Mouse (Mus musculus): ENCODE data around the gene Stx8. TPM values are rescaled to one million over a fixed set of nuclear protein-coding genes. Genes with fewer than 3 reads are reported as not detected.
A peak's percentile ranks its signal among the peaks of the same experiment; 100 is the strongest.

The Stx8 gene
- polyA plus RNA-seq, 1 experiment from 2014 or later: 71.0 TPM

- no peak for TF ChIP-seq EP300 (optimal IDR thresholded peaks at IDR 0.05)
- TF ChIP-seq CTCF (IDR thresholded peaks at IDR 0.05; ENCODE audit: low read depth): no peak
- Histone ChIP-seq H3K4me2 (replicated peaks; ENCODE audit: low read depth) (no peak overlapping the region), H3K27ac (replicated peaks) (no peak overlapping the region), H3K9me3 (ENCODE audit: control insufficient read depth, low read length) (no peaks in the 10 kb centered on the region), H3K4me1 (replicated peaks; ENCODE audit: control insufficient read depth, insufficient read depth) (no peaks in the 10 kb centered on the region), H3K9ac (ENCODE audit: low read length) (no peak overlapping the region), H3K4me3 (ENCODE audit: low read depth, low read length) (no peak overlapping the region), H3K27me3 (ENCODE audit: control insufficient read depth, insufficient read depth, low read length) (no peaks in the 10 kb centered on the region), H3K36me3 (ENCODE audit: control insufficient read depth, insufficient read depth, low read length) (no peaks in the 10 kb centered on the region)
- ATAC-seq (ENCODE audit: low FRiP score, low TSS enrichment) (peak; percentile 53; the same call in 1 of the 2 replicates), DNase-seq (ENCODE audit: low spot score) (no peak)
- 42% methylated on average over 5 of the region's 5 CpGs for WGBS
Measured at GRCm38 (mm10) chr11:68022895-68023294, 56.9 kb downstream of the Stx8 start.

DNA sequence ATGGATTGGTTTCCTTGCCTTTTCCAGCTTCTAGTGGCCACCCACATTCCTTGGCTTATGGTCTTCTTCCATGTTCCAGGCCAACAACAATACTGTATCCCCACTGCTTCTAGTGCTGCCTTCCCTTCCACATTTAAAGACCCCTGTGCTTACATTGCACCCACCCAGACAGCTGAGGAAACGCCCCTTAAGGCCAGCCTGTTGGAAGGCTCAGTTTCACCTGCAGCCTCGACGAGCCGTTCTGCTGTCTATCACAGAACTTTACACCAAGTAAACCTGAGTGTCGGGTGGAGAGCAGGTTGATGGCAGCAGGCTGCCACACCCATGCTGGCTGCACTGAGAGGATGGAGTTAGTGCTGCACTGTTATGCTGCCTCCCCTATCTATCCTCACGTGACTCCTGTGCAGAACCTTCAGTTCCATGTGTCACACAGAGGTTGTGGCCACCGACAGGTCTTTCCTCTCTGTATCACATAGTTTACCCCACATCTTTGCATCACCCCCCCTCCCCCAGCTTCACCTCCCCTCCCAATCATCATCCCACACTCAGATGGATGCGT is 57.9 kb downstream of the Stx8 start:
- H3K9ac ChIP-seq (ENCODE audit: low read length): no peak overlapping the region
- ATAC-seq (ENCODE audit: low FRiP score, low TSS enrichment) (no peak; the same call in 1 of the 2 replicates), DNase-seq (ENCODE audit: low spot score) (no peak)
- no peak overlapping the region for H3K27ac ChIP-seq (replicated peaks)
- no peak overlapping the region for H3K4me2 ChIP-seq (replicated peaks; ENCODE audit: low read depth)
- H3K27me3 ChIP-seq (ENCODE audit: control insufficient read depth, insufficient read depth, low read length): no peaks in the 10 kb centered on the region
- WGBS: 45% methylated on average over 8 of the region's 8 CpGs
- H3K9me3 ChIP-seq (ENCODE audit: control insufficient read depth, low read length): no peaks in the 10 kb centered on the region
- TF ChIP-seq EP300 (optimal IDR thresholded peaks at IDR 0.05): no peak
- no peak for TF ChIP-seq CTCF (IDR thresholded peaks at IDR 0.05; ENCODE audit: low read depth)
- H3K36me3 ChIP-seq (ENCODE audit: control insufficient read depth, insufficient read depth, low read length): no peaks in the 10 kb centered on the region
- H3K4me3 ChIP-seq (ENCODE audit: low read depth, low read length): no peak overlapping the region
- H3K4me1 ChIP-seq (replicated peaks; ENCODE audit: control insufficient read depth, insufficient read depth): no peaks in the 10 kb centered on the region

DNA sequence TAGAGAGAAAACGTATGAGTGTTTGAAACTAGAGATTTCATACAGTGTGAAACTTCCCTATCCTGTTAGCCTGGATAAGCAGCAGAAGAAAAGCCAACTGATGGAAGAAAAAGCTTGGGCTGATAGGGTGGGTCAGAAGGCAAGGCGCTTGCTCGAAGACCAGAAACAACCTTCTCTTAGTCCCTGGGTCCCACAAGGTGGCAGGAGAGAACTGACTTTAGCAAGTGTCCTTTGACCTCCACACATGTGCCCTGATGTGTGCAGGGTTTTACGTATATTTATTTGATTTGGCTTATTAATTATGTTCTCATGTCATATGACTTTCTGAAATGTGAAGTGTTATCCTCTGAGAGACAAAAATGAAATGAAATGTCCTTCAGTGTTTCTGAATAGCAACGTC is 60.6 kb downstream of the Stx8 start:
- Histone ChIP-seq H3K4me1 (replicated peaks; ENCODE audit: control insufficient read depth, insufficient read depth) (no peaks in the 10 kb centered on the region), H3K27me3 (ENCODE audit: control insufficient read depth, insufficient read depth, low read length) (no peaks in the 10 kb centered on the region), H3K4me3 (ENCODE audit: low read depth, low read length) (no peak overlapping the region), H3K27ac (replicated peaks) (no peak overlapping the region), H3K9me3 (ENCODE audit: control insufficient read depth, low read length) (no peaks in the 10 kb centered on the region), H3K9ac (ENCODE audit: low read length) (no peak overlapping the region), H3K36me3 (ENCODE audit: control insufficient read depth, insufficient read depth, low read length) (no peaks in the 10 kb centered on the region), H3K4me2 (replicated peaks; ENCODE audit: low read depth) (no peak overlapping the region)
- ATAC-seq (ENCODE audit: low FRiP score, low TSS enrichment) (no peak), DNase-seq (ENCODE audit: low spot score) (no peak)
- WGBS: 82% methylated on average over 5 of the region's 5 CpGs
- TF ChIP-seq CTCF (IDR thresholded peaks at IDR 0.05; ENCODE audit: low read depth) (peak; percentile 43), EP300 (optimal IDR thresholded peaks at IDR 0.05) (no peak)

GRCm38 (mm10) chr11:68029079-68029478 is 63.1 kb downstream of the Stx8 start:
- WGBS: 40% methylated on average over 4 of the region's 4 CpGs
- Histone ChIP-seq H3K4me1 (replicated peaks; ENCODE audit: control insufficient read depth, insufficient read depth) (no peaks in the 10 kb centered on the region), H3K4me2 (replicated peaks; ENCODE audit: low read depth) (no peak overlapping the region), H3K36me3 (ENCODE audit: control insufficient read depth, insufficient read depth, low read length) (no peaks in the 10 kb centered on the region), H3K9ac (ENCODE audit: low read length) (no peak overlapping the region), H3K27ac (replicated peaks) (no peak overlapping the region), H3K4me3 (ENCODE audit: low read depth, low read length) (no peak overlapping the region), H3K27me3 (ENCODE audit: control insufficient read depth, insufficient read depth, low read length) (no peaks in the 10 kb centered on the region), H3K9me3 (ENCODE audit: control insufficient read depth, low read length) (no peaks in the 10 kb centered on the region)
- TF ChIP-seq EP300 (optimal IDR thresholded peaks at IDR 0.05): no peak
- TF ChIP-seq CTCF (IDR thresholded peaks at IDR 0.05; ENCODE audit: low read depth): no peak
- DNase-seq (ENCODE audit: low spot score) (no peak), ATAC-seq (ENCODE audit: low FRiP score, low TSS enrichment) (no peak)

- Histone ChIP-seq H3K27me3 (ENCODE audit: control insufficient read depth, insufficient read depth, low read length) (no peaks in the 10 kb centered on the region), H3K27ac (replicated peaks) (no peak overlapping the region), H3K4me3 (ENCODE audit: low read depth, low read length) (no peak overlapping the region), H3K9me3 (ENCODE audit: control insufficient read depth, low read length) (no peaks in the 10 kb centered on the region), H3K9ac (ENCODE audit: low read length) (no peak overlapping the region), H3K4me1 (replicated peaks; ENCODE audit: control insufficient read depth, insufficient read depth) (no peaks in the 10 kb centered on the region), H3K36me3 (ENCODE audit: control insufficient read depth, insufficient read depth, low read length) (no peaks in the 10 kb centered on the region), H3K4me2 (replicated peaks; ENCODE audit: low read depth) (no peak overlapping the region)
- WGBS: 44% methylated on average over 3 of the region's 3 CpGs
- ATAC-seq (ENCODE audit: low FRiP score, low TSS enrichment) (no peak), DNase-seq (ENCODE audit: low spot score) (no peak)
- TF ChIP-seq CTCF (IDR thresholded peaks at IDR 0.05; ENCODE audit: low read depth) (no peak), EP300 (optimal IDR thresholded peaks at IDR 0.05) (no peak)
Measured at GRCm38 (mm10) chr11:68029871-68030270, 63.9 kb downstream of the Stx8 start.

DNA sequence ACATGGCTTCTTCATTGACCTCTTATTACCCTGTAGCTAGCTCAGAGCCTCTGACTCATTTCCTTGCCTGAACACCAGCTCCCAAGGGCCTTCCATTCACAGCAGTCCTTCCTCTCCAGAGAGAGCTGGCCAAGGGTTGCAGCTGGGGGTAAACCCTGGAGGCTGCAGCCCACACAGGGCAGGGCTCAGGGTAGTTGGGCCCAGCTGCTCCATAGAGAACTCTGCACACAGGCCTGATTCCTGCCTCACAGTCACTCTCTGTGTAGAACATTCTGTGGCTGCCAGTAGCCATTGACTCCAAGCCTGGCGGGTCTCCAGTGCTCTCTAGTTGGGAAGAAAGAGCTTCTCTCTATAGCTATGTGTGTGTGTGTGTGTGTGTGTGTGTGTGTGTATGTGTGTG is 64.8 kb downstream of the Stx8 start:
- no peak overlapping the region for H3K27ac ChIP-seq (replicated peaks)
- H3K36me3 ChIP-seq (ENCODE audit: control insufficient read depth, insufficient read depth, low read length): no peaks in the 10 kb centered on the region
- H3K4me3 ChIP-seq (ENCODE audit: low read depth, low read length): no peak overlapping the region
- WGBS: 100% methylated on average over 1 of the region's 1 CpGs
- no peak for TF ChIP-seq CTCF (IDR thresholded peaks at IDR 0.05; ENCODE audit: low read depth)
- no peak for TF ChIP-seq EP300 (optimal IDR thresholded peaks at IDR 0.05)
- H3K27me3 ChIP-seq (ENCODE audit: control insufficient read depth, insufficient read depth, low read length): no peaks in the 10 kb centered on the region
- no peak overlapping the region for H3K9ac ChIP-seq (ENCODE audit: low read length)
- H3K4me1 ChIP-seq (replicated peaks; ENCODE audit: control insufficient read depth, insufficient read depth): no peaks in the 10 kb centered on the region
- no peak overlapping the region for H3K4me2 ChIP-seq (replicated peaks; ENCODE audit: low read depth)
- DNase-seq (ENCODE audit: low spot score): no peak
- H3K9me3 ChIP-seq (ENCODE audit: control insufficient read depth, low read length): no peaks in the 10 kb centered on the region
- ATAC-seq (ENCODE audit: low FRiP score, low TSS enrichment): peak; percentile 52; the same call in 1 of the 2 replicates

Measured in stomach, postnatal 0 days (tissue).